Mouse (Mus musculus): ENCODE measurements around the gene Eif4g3. TPM values are rescaled to one million over a fixed set of nuclear protein-coding genes. Genes with fewer than 3 reads are reported as not detected.

Eif4g3 gene
- total and polyA plus RNA-seq, 3 experiments, result 22.8 to 63.7 TPM; not detected in 1

- Histone ChIP-seq H3K4me3 (ENCODE audit: control insufficient read depth in 1 of 2, insufficient read depth in 1 of 2, low read depth in 2 of 2, low read length in 2 of 2) (no peak overlapping the region), H3K27me3 (ENCODE audit: control insufficient read depth in 1 of 2, insufficient read depth in 2 of 2, low read length in 2 of 2) (no peaks in the 10 kb centered on the region), H3K9me3 (replicated peaks; ENCODE audit: insufficient read depth, low read length) (no peaks in the 10 kb centered on the region), H3K36me3 (ENCODE audit: control insufficient read depth in 1 of 2, insufficient read depth in 2 of 2, low read length in 2 of 2) (peaks cover 0 to 6% of the 10 kb centered on the region in 2 experiments; a peak in 2 of 4 replicates), H3K9ac (ENCODE audit: control insufficient read depth, low read depth, low read length, poor library complexity, severe bottlenecking) (no peak overlapping the region), H3K4me1 (ENCODE audit: control insufficient read depth in 1 of 2, insufficient read depth in 2 of 2, low read length in 2 of 2) (peaks cover 0 to 14% of the 10 kb centered on the region in 2 experiments; a peak in 2 of 4 replicates), H3K79me2 (ENCODE audit: control insufficient read depth, insufficient read depth, low read length, poor library complexity) (peaks cover 11% of the 10 kb centered on the region), H3K27ac (ENCODE audit: control insufficient read depth, low read depth, low read length) (no peak overlapping the region)
- no peak for TF ChIP-seq ELF1 (IDR thresholded peaks at IDR 0.05; ENCODE audit: low read depth, low read length)
- TF ChIP-seq MYC (IDR thresholded peaks at IDR 0.05; ENCODE audit: low read depth, low read length), result no peak
- TF ChIP-seq EP300 (IDR thresholded peaks at IDR 0.05; ENCODE audit: low read depth in 1 of 2, low read length in 2 of 2), result no peak
- TF ChIP-seq CHD2 (IDR thresholded peaks at IDR 0.05; ENCODE audit: low read length), result no peak
- no peak for TF ChIP-seq GATA1 (IDR thresholded peaks at IDR 0.05; ENCODE audit: low read depth, low read length)
- no peak for TF ChIP-seq CTCF (IDR thresholded peaks at IDR 0.05 in 2 of 3, conservative IDR thresholded peaks at IDR 0.05 in 1 of 3; ENCODE audit: control insufficient read depth in 1 of 3, insufficient read depth in 1 of 3, low read depth in 2 of 3, low read length in 3 of 3, poor library complexity in 1 of 3, severe bottlenecking in 1 of 3)
- TF ChIP-seq CHD1 (IDR thresholded peaks at IDR 0.05; ENCODE audit: low read depth, low read length), result no peak
- no peak for TF ChIP-seq SIN3A (IDR thresholded peaks at IDR 0.05; ENCODE audit: low read length)
- no peak for TF ChIP-seq MXI1 (IDR thresholded peaks at IDR 0.05; ENCODE audit: low read depth, low read length)
- TF ChIP-seq MYB (IDR thresholded peaks at IDR 0.05; ENCODE audit: low read depth, low read length), result no peak
- TF ChIP-seq USF2 (IDR thresholded peaks at IDR 0.05; ENCODE audit: borderline replicate concordance in 1 of 2, insufficient read depth in 1 of 2, low read depth in 1 of 2, low read length in 2 of 2), result no peak
- TF ChIP-seq NELFE (IDR thresholded peaks at IDR 0.05; ENCODE audit: low read depth, low read length), result no peak
- TF ChIP-seq TCF12 (IDR thresholded peaks at IDR 0.05; ENCODE audit: low read depth, low read length), result no peak
- TF ChIP-seq POLR2A (IDR thresholded peaks at IDR 0.05; ENCODE audit: control insufficient read depth in 1 of 2, insufficient read depth in 1 of 2, low read depth in 1 of 2, low read length in 2 of 2, poor library complexity in 1 of 2), result no peak
- no peak for TF ChIP-seq JUND (IDR thresholded peaks at IDR 0.05; ENCODE audit: low read depth, low read length)
- DNase-seq (ENCODE audit: low read depth, low spot score), result no peak
Observed at GRCm38 (mm10) chr4:137989426-137989825, 3.4 kb upstream of the Eif4g3 start.

GRCm38 (mm10) chr4:137990433-137990832 is 2.4 kb upstream of the Eif4g3 start:
- Histone ChIP-seq H3K4me1 (ENCODE audit: control insufficient read depth in 1 of 2, insufficient read depth in 2 of 2, low read length in 2 of 2) (peaks cover 0 to 21% of the 10 kb centered on the region in 2 experiments; a peak in 3 of 4 replicates), H3K79me2 (ENCODE audit: control insufficient read depth, insufficient read depth, low read length, poor library complexity) (peaks cover 21% of the 10 kb centered on the region), H3K4me3 (ENCODE audit: control insufficient read depth in 1 of 2, insufficient read depth in 1 of 2, low read depth in 2 of 2, low read length in 2 of 2) (no peak overlapping the region), H3K9me3 (replicated peaks; ENCODE audit: insufficient read depth, low read length) (no peaks in the 10 kb centered on the region), H3K36me3 (ENCODE audit: control insufficient read depth in 1 of 2, insufficient read depth in 2 of 2, low read length in 2 of 2) (peaks cover 0 to 10% of the 10 kb centered on the region in 2 experiments; a peak in 2 of 4 replicates), H3K9ac (ENCODE audit: control insufficient read depth, low read depth, low read length, poor library complexity, severe bottlenecking) (no peak overlapping the region), H3K27me3 (ENCODE audit: control insufficient read depth in 1 of 2, insufficient read depth in 2 of 2, low read length in 2 of 2) (no peaks in the 10 kb centered on the region), H3K27ac (ENCODE audit: control insufficient read depth, low read depth, low read length) (no peak overlapping the region)
- TF ChIP-seq RAD21 (IDR thresholded peaks at IDR 0.05; ENCODE audit: low read depth, low read length) (peak; percentile 53), SMC3 (IDR thresholded peaks at IDR 0.05; ENCODE audit: low read depth, low read length) (peak; percentile 43; the same call in 1 of the 2 replicates), POLR2A (IDR thresholded peaks at IDR 0.05; ENCODE audit: control insufficient read depth in 1 of 2, insufficient read depth in 1 of 2, low read depth in 1 of 2, low read length in 2 of 2, poor library complexity in 1 of 2) (no peak), CTCF (IDR thresholded peaks at IDR 0.05 in 2 of 3, conservative IDR thresholded peaks at IDR 0.05 in 1 of 3; ENCODE audit: control insufficient read depth in 1 of 3, insufficient read depth in 1 of 3, low read depth in 2 of 3, low read length in 3 of 3, poor library complexity in 1 of 3, severe bottlenecking in 1 of 3) (peak; percentile 29 to 58 (median 31); a peak in 4 of 6 replicates)
- peak; percentile 46 for DNase-seq (ENCODE audit: low read depth, low spot score)
